Mouse (Mus musculus): Measurements from ENCODE around the gene Tmem132d. TPM values are rescaled to one million over a fixed set of nuclear protein-coding genes. Genes with fewer than 3 reads are reported as not detected.

Tmem132d gene
- polyA plus RNA-seq, 1 experiment from 2014 or later = 0.59 TPM

Other genes starting within 250 kb of the Tmem132d start
- 5.6 and 7.1 TPM in 2 replicates for gene Fzd10, start 167.8 kb upstream of the Tmem132d start, polyA plus RNA-seq (2015; fragmentation: Nextera tagmentation; extraction: Ambion mirVana)

Measured in limb, embryonic 13.5 days (tissue).